Mouse (Mus musculus) c-Kit-positive CD71-negative TER-119-negative erythroid progenitor cells, embryonic 14.5 days (primary cell): ENCODE results near the gene Sema3d.

Experiments
- DNase-seq: peaks from one replicate; pipeline ENCODE4 v3.0.0-alpha.2; 2013; ENCODE audit warnings: low read depth

Gene Sema3d

DNA sequence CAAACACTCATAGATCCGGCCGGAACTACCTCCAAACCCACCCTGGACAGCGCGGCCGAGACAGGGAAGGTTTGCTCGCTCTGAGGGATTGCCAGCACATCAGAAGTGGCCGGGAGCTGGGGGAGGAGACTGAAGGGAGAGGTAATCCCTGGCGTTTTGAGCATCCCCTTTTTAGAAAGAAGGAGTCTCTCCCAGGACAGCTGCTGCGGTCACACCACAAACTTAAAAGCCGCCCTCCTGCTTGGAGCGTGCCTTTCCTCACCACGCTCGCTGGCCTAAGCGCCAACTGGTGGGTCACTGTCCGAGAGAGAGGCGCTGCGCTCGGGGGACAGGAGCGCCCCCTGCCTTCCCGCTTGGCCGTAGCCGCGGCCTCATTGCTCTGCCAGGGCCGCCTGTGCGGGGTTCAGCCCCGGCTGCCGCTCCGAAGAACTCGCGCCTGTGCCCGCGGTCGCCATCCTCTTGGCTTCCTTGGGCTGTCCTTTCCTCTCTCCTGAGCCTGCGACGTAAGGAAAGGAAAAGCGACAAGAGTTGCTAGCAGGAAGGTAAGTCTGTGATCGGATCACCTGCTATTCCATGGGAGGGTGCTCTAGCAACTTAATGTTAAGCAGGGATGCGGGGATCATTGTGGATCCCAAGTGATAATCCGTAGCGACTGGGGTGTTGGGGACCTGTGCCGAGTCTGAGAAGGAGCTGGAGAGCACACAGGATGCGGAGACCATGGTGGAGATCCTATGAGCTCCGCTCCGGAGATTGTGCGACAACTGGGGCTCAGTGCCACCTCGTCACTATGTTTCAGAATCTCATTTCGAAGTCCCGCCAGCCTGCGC, at the start of gene Sema3d:
Gene Sema3d (plus strand): TSS at position 253 of the 827 bp plus-strand sequence.
- DNase-seq = peak; percentile 14

DNA sequence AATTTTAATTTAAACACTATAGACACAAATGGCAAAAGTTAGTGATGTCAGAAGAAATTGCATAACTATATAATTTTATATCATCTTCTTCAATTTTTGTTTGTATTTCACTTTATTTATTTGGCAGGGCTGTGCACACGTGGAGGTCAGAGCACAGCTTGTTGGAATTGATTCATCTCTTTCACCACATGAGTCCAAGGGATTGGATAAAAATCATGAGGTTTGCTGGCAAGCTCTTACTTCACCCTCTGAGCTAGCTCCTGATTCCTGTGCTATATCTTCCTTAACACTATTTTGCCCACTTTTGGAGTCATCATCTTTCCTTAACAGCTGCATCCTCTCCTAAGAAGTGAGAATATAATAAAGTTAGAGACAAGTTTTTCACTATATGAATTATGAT, 5.9 kb upstream of the Sema3d start:
- DNase-seq = no peak

DNA sequence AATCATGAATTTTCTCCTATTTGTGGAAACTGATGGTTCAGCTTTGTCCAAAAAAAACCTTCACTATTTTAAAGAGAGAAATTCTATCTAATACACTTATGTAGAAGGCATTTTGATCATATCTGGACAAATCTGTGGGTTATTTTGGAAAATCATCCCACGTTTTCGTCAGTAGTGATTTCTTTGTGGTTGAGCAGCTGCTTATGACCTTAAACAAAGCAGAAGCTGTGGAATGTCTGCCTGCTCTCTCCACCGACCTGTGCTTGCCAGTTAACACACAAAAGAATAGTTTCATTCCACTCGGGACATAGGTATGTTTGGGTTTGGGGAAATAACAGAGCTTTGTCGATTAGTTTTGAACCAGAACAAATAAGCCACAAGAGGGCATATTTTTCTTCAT, 4.3 kb upstream of the Sema3d start:
- DNase-seq = no peak

DNA sequence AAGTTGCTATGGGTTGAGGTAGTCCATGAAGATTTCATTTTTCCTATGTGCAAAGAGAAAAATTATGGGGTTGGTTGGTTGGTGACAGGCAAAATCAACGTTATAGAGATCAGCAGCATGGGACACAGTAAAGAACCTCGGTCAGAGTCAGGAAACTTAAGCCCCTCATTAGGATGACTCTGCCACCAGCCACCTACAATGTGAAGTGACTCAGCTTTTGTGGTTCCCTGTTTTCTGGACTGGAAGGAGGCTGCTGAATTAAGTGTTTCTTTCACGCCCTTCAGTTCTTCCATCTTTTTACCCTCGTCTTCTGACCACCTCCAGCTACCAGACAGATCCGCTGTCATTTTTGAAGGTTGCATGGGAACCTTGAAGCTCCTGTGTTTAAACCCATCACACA, 1.2 kb upstream of the Sema3d start:
- DNase-seq = no peak

DNA sequence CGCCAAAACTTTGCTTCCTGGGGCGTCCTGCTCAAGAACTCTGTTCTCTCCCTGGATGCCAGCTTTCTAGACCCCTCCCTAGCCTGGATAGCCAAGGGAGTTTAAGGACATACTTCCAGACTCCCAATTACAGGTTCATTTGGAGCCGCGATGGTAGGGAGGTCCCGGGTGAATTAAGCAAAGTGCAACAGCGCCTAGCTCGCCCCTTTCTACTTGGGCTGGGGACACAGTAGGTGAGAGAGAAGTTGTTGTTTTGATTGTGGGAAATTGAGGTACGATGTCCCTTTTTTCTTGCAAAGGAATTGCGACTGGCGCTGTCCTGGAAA, 738 bp downstream of the Sema3d start:
- no peak for DNase-seq

DNA sequence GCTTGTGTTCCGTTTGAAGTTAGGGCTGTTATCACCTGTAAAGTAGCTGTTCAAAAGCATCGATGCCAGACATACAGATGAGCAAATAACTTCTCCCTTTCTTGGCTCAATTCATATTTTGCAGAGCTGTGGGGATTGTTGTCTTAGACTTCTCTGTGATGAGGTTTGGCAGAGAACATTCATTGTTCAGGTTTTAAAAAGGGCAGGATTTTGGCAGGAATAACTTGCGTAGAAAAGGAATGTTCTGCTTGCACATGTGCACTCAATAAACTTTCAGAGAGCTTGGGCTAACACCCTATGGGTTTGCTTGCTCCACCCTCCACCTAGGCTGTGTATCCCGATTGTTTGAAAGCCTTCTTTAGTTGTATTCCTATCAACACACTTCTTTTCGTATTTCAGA, 9.5 kb downstream of the Sema3d start:
- no peak for DNase-seq

DNA sequence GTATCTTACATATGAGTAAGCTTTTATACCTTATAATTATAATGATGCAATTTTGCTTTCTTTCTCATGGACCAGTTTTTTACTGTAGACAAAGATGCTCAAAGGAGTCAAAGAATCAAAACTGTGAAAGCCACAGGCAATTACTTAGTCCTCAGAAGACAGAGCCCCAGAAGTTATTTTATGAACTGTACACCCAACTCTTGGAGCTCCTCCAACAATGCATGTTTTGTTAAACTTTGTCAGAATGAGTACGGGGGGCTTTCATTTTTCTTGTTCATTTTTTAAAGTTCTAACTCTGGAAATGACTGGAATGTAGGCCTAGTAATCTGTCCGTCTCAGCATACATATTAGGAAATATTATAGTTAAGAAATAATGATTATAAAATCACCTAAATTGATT, 16.1 kb downstream of the Sema3d start:
- DNase-seq = no peak

DNA sequence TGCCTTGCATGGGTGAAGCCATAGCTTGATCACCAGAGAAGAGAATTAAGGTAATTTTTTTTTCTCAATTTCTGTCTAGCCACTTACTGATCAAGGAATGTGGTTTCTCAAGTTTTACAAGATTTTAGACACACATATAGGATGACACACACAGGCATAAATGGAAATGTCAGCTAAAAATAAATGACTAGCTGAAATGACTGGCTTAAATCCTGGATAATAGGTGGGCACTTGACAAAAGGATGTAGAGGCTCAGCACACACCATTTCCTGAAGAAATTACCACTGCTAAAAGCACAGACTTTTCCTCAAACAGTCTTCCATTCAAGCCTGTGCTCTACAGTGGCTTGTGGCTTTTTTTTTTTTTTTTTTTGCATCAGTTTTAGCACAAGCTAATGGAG, 21.0 kb downstream of the Sema3d start:
- DNase-seq = no peak

DNA sequence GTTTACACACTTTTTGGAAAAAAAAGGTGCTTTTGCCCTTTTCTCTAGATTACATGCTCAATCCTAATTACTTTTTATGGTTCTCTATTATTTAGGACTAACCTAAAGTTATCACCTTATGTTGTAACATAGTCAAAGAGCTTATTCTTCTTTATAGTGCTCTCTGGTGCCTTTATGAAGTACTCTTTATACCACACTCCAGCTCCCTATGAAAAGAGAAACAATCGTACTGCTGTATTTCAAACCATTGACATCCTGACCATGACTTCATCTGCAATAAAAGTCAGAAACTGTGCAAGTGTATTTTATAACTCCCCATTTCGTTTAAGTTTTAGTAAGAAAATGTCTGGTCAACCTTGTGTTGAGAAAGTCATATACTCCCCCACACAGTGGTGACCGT, 29.4 kb downstream of the Sema3d start:
- DNase-seq = no peak

DNA sequence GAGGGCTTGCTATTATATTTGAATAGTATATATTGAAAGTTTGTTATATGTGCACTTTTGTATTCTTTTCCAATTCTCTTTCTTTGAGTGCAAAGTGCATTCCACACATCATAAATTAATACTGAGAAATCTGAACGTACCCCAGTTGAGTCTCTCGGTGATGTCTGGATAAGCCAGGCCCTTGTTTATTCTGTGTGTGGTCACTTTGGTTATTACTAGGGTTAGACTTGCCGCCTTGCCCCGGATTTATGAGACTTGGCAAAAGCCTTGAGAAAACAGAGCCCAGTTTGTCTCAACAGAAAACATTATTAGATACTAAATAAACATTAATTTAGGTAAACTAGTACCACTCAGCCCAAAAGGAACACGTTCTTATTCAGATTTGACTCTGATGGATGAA, 40.1 kb downstream of the Sema3d start:
- no peak for DNase-seq

DNA sequence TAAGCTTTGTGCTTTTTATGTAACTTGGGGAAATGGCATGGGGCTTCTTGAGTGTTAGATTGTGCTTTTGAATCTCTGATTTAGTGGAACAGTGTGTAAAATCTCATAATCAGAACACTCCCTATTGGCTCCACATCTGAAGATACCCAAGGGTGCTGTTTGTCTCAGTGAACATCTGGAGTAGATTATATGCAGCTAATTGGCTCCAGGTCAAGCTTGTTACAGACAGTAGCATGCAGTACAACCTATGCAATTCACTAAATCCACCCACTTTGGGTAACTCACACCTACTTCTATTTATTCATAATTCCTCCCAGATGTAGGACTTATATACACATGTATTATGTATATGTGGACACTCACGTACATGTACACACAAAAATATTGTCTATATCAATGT, 58.6 kb downstream of the Sema3d start:
- no peak for DNase-seq

DNA sequence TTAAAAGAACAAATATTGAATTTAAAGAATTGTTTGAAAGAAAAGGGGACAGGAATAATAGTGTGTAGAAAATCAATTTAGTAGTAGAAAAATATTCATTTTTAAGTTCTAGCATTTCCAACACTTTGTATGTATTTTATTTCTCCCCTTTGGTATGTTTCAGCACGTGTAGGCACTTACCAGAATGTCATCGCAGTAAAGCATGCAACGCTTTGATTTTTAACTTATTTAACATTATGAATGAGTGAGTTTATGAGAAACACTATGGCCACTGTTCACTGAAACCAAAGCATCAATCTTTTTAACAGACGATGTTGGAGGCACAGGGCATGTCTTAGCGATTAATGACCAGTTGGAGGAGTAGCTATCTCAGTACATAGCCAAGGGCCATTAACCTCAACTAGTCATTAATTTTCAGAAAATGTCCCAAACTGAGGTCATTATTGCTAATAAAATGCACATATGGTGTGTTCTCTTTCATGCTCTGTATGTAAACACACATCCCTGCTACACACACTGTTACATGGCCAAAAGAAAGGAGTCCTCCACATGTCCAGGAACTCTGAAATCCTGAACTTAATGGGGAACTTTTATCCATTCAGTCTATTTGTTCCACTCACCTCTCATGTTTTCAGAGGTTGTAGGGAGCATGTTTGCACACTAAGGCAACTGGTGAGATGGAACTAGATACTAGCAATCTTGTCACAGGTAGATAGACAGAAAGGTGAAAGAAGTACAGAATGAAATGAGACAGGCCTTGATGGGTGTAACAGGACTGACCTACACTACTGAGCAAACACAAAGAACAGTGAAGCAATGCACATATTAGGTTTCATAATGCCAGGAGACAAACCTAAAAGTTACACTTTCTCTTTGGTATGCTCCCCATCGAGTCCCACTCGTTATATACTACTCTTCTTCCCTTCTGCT, 59.3 kb downstream of the Sema3d start:
- no peak for DNase-seq

DNA sequence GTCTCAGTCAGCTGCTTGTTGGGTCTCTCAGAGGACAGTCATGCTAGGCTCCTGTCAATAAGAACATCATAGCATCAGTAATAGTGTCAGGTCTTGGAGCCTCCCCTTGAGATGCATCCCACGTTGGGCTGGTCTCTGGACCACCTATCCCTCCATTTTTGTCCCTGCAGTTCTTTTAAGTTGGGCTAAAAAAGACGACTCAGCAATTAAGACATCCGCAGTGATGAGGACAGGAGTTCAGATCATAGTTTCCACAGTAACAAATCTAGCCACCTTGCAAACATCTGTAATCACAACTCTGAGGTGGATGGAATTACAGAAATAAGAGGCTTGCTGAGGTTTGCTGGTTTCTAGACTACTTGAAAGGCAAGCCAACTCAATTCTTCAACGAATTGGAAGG, 67.9 kb downstream of the Sema3d start:
- no peak for DNase-seq

DNA sequence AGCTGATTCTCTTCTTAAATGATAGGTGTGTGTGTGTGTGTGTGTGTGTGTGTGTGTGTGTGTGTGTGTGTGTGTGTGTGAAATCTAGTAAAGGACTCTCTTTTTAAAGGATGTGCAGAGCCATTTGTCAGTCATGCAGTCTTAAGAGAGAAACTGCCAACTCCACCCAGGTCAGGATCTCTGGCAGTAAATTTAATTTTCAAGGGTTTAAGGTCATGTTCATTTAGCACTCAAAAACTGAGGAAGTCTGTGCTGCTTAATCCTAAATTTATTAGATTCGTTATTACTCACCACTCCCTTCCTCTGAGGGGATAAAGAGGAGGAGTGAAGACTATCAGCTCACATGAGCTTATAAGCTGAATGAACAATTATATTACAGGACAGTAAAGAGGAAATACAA, 71.8 kb downstream of the Sema3d start:
- DNase-seq = no peak

DNA sequence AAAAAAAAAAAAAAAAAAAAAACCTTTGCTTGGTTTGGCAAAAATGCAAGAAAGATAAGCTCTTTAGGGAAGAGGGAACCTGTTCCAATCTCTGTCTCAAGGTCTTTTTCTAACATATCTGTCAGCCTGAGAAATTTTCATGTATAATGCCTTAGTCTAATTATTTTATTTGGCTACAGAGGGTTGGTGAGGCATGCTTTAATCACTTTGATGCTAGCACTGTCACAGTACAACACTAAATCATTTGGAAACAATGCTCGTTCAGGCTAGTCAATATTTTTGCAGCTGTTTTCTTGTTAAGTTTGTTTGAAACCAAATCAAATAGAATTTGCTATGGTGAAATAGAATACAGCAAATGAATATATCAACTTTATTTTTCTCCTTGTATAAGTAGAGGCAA, 74.3 kb downstream of the Sema3d start:
- no peak for DNase-seq

DNA sequence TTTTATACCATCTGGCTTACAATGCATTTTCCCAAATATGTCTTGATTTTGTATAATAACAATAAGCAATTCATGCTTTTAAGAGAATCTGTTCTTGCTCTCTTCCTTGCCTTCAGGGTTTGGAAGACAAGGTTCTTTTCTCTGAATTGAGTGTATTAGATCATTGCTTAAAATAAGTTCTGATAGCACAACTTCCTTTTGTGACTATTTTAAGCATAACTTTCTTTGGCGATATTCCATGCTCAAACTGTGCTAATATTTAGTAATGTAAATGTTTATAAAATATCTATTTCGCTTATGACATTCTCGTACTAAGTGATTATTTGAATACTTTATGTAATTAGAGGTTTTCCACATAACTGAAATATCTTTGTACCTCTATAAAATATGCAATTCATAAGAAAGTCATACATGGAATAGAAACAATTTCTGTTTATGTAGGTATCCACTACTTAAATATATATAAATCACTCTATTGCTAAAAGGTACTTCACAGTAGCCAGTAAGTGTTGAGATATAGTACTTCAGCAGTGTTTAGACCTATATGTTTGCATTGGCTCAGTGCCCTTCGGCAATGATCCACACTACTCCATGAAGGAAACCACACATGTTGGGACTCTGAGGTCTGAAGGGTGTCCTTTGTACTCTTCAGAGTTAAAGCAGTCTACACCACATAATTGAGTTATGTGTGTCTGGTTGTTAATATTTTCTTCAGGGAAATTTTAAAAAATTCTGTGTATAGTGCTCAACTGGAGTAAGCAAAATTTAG, 84.6 kb downstream of the Sema3d start:
- no peak for DNase-seq

DNA sequence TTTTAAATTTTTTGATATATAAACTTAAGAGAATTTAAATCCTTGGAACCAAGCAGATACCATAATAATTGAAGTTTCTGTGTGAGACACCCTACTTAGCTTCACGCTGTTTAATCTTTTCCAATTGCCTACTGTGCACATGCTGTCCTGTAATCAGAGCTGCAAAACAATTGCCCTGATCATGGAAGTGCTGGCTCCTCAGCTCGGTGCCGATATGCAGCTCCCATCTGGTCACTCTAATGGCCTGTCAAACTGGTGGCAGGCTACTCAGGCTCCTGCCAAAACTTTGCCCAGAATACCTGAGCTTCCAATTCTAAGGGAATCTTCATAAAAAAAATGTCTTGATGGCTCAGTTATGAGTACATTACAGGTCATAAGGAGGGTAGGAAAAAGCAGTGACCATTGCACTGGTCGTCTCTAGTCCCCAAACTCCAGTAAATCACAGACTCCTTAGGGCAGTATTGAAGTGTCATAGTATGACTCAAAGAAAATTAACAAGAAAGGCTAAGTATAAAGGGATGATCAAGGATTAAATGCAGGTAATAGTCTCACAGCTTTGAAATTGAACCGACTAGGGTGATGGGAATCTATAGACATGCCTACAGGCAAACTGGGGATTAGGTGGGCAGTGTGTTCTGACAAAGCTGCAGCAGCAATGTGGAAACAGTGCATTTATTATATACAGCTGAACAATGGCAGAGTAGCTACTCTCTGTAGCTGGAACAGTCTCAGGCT, 91.9 kb downstream of the Sema3d start:
- no peak for DNase-seq

DNA sequence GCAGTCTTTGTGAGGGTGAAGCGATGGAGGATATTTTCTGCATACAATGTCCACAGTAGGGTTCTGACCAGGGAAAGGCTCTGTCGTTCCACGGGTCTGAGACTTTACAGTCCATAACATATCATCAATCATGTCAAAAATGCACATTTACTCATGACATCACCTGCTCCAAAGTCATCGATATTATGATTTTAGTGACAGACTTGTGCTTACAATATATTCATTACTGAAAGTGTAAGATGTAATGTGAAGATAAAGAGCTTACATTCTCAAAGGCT, 92.4 kb downstream of the Sema3d start:
- DNase-seq = no peak

DNA sequence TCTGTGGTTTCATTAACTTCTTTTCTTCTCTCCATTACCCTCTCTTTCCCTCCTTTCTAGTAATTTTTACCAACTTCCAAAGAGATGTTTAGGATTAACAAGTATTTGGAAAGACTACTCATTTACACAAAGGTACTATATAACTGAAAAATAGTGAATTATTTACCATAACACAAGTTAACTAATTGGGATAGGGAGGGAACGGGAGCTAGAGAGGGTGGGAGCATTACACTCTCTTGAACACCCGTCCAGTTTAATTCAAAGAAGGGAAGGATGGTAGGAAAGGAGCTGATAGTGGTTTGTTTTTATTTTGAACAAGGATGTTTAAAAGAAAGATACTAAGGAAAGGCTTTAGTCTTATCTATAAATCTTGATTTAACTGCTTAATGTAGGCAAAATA, 104.7 kb downstream of the Sema3d start:
- no peak for DNase-seq

DNA sequence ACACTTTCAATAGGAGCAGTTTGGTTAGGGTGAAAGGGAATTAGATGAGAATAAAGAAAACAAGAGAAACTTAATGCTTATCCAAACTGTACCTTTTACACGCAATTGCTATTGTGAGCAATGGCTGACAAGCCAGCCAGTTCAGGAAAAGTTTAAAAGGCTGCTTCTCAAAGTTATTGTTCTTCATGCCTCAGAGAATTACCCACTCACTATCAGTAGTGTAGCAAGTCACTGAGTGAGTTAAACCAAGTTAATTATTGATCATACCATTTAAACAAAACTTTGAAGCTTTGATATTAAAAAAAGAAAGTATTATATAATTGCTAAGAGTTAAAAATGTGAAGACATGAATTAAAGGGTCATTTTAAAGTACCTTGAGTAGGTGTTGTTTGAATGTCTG, 108.5 kb downstream of the Sema3d start:
- DNase-seq = no peak

DNA sequence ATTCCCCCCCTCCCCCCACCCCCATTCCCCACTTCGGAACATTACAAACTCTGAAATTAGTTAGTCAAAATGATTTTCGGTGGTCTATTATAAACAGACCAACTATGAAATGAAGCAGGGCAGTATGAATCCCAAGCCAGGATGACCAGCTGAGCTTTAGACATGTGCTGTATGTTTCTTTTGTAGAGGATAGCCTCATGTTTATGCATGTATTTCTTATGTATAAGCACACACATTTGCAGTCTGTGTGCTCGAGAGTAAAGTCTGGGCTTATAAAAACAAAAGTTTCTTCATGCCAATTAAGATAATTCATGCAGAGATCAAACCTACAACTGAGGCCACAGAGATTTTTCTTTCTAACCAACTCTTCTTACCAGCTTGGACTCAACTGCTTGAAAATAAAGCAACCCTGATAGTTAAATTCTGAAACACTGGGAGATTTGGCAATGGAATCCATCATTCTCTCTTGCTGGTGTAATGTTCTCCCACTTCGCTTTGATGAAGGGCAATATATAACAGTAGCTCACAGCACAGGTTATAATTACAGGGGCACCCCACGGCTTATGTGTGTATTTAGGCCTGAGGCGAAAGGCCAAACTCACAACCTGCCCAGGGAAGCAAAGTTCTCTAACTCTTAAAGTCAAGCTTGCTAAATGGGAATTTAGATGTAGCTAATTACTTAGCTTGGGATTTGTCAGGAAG, 115.2 kb downstream of the Sema3d start:
- DNase-seq = no peak

DNA sequence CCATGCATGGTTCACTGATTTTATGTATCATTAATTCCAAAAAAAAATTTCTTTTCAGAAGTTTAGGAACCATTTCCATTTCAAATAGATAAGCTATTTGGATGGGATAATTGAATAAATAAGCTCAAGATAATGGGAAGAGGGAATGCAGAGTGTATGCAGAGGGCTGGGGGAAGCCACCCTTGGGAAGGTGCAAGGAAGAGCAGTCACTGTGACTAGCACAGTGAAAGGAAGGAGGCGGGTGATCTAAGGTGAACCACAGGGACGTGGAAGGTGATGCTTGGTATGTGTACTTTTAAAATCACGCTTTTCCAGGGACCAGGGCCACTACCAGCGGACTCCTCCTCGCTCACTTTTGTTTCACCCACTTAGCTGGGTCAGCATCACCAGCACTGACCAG, 115.9 kb downstream of the Sema3d start:
- no peak for DNase-seq
